Mouse (Mus musculus) thymus, adult 2 months (tissue): Measurements from ENCODE around the gene Tbpl2. TPM values are rescaled to one million over a fixed set of nuclear protein-coding genes. Genes with fewer than 3 reads are reported as not detected.

Source experiments
- DNase-seq: peaks from one replicate; pipeline ENCODE4 v3.0.0; 2021
- H3K27ac ChIP-seq: fragments of 200-500 bp; 2 replicates; pipeline ENCODE4 v1.5.1; 2012; ENCODE audit warnings: low read length, control low read depth; ENCODE audit not compliant: control insufficient read depth, insufficient read depth
- H3K27me3 ChIP-seq: fragments of 200-500 bp; 2 replicates; pipeline ENCODE4 v1.6.1; 2012; ENCODE audit warnings: mild to moderate bottlenecking, low read length, moderate library complexity, mixed read lengths; ENCODE audit not compliant: control insufficient read depth, insufficient read depth
- H3K36me3 ChIP-seq: fragments of 200-500 bp; 2 replicates; pipeline ENCODE4 v1.6.1; 2012; ENCODE audit warnings: mild to moderate bottlenecking, low read length, moderate library complexity; ENCODE audit not compliant: control insufficient read depth, insufficient read depth
- H3K4me1 ChIP-seq: fragments of 200-500 bp; replicated peaks from 2 replicates; pipeline ENCODE4 v1.6.1; 2012; ENCODE audit warnings: low read length; ENCODE audit not compliant: control insufficient read depth, insufficient read depth
- H3K4me3 ChIP-seq: fragments of 200-500 bp; 2 replicates; pipeline ENCODE4 v1.5.1; 2012; ENCODE audit warnings: mild to moderate bottlenecking, low read length, control low read depth, moderate library complexity; ENCODE audit not compliant: control insufficient read depth, insufficient read depth
- CTCF ChIP-seq: fragments of 200-500 bp; IDR thresholded peaks from 2 replicates; pipeline ENCODE4 v1.5.1; 2012; ENCODE audit warnings: mild to moderate bottlenecking, control low read depth, low read length, moderate library complexity, borderline replicate concordance; ENCODE audit not compliant: control insufficient read depth, poor library complexity, insufficient read depth; ENCODE audit errors: extremely low read depth
- POLR2A ChIP-seq: fragments of 200-500 bp; IDR thresholded peaks from 2 replicates; pipeline ENCODE4 v1.6.1; 2012; ENCODE audit warnings: mild to moderate bottlenecking, low read length, control low read depth, moderate library complexity; ENCODE audit not compliant: control insufficient read depth, poor library complexity, insufficient read depth; ENCODE audit errors: extremely low read depth
- WGBS: fragments of 180-500 bp; shearing (Covaris S2); methylation state at CpG from one replicate; pipeline ENCODE4 v1.1.7; 2018; 5-methylcytosine and 5-hydroxymethylcytosine counted together
- polyA plus RNA-seq: library from polyadenylated mRNA; depleted of rRNA; stranded (reverse); fragments of >200 nt; gene quantifications from 2 replicates; pipeline ENCODE4 v1.2.3, GENCODE M21; 2012; rRNA removed

The Tbpl2 gene
- not detected in 2 replicates for polyA plus RNA-seq

DNA sequence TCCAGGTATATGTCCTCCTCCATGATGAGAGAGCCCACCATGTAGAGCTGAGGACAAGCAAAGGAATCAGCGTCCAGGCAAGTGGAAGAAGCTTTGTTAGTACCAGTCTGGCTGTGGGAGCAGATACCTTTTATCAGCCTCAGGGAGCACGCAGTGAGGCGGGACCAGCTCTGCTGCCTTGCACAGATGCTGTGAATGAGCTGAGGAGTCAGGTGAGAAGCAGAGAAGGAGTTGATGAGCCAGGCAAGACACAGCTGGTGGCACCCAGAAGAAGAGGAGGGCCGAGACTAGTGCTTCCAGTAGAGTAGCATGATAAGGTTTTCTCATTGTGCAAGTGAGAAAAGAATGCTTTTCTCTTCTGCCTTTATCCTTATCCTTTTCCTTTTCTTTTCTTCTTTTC is at the start of gene Tbpl2:
Gene Tbpl2 (minus strand): TSS at position 101 of the 400 bp plus-strand sequence.
- Histone ChIP-seq H3K4me3 (no peak within 1 kb of the TSS), H3K27ac (no peak within 1 kb of the TSS), H3K4me1 (no peaks in the 10 kb centered on the region), H3K27me3 (no peaks in the 10 kb centered on the region), H3K36me3 (no peaks in the 10 kb centered on the region)
- TF ChIP-seq CTCF (no peak), POLR2A (no peak)
- 85% methylated on average over 4 of the region's 4 CpGs for WGBS
- DNase-seq: no peak

DNA sequence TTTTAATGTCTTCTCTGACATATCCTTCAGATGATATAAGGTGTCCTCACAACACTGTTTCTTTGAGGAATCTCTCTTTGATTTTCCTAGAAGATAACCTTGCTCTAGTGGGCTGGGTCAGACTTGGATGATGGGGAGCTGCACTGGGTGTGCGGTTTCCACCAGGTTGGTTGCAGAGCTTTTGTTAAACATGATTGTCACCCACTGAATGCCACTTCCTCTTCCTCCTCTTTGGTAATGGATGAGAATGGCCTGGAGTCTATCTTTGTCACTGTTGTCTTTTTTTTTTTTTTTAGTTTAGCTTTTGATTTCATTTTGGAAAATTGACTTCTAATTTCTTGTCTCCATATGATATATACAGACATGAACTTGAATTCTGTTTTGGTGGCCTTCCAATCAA is 38.0 kb upstream of the Tbpl2 start:
- Histone ChIP-seq H3K4me1 (no peaks in the 10 kb centered on the region), H3K36me3 (no peaks in the 10 kb centered on the region), H3K27ac (no peak overlapping the region), H3K27me3 (no peaks in the 10 kb centered on the region), H3K4me3 (no peak overlapping the region)
- WGBS: 59% methylated on average over 1 of the region's 1 CpGs
- DNase-seq: no peak
- TF ChIP-seq CTCF: no peak
- TF ChIP-seq POLR2A: no peak

GRCm38 (mm10) chr2:24109085-24109484 is 12.7 kb upstream of the Tbpl2 start:
- no peaks in the 10 kb centered on the region for H3K4me1 ChIP-seq
- no peak overlapping the region for H3K4me3 ChIP-seq
- no peaks in the 10 kb centered on the region for H3K36me3 ChIP-seq
- DNase-seq: no peak
- no peak overlapping the region for H3K27ac ChIP-seq
- H3K27me3 ChIP-seq: no peaks in the 10 kb centered on the region
- TF ChIP-seq POLR2A (no peak), CTCF (no peak)

GRCm38 (mm10) chr2:24103619-24104289 is 7.4 kb upstream of the Tbpl2 start:
- H3K27me3 ChIP-seq: no peaks in the 10 kb centered on the region
- WGBS: 63% methylated on average over 4 of the region's 4 CpGs
- no peak for TF ChIP-seq CTCF
- TF ChIP-seq POLR2A: no peak
- H3K27ac ChIP-seq: no peak overlapping the region
- no peaks in the 10 kb centered on the region for H3K4me1 ChIP-seq
- no peak overlapping the region for H3K4me3 ChIP-seq
- no peaks in the 10 kb centered on the region for H3K36me3 ChIP-seq
- no peak for DNase-seq

- Histone ChIP-seq H3K27me3 (no peaks in the 10 kb centered on the region), H3K4me1 (no peaks in the 10 kb centered on the region), H3K4me3 (no peak overlapping the region), H3K36me3 (no peaks in the 10 kb centered on the region), H3K27ac (no peak overlapping the region)
- TF ChIP-seq CTCF: no peak
- no peak for TF ChIP-seq POLR2A
- no peak for DNase-seq
- 89% methylated on average over 1 of the region's 1 CpGs for WGBS
Measured at GRCm38 (mm10) chr2:24090921-24091320, 5.5 kb downstream of the Tbpl2 start.

DNA sequence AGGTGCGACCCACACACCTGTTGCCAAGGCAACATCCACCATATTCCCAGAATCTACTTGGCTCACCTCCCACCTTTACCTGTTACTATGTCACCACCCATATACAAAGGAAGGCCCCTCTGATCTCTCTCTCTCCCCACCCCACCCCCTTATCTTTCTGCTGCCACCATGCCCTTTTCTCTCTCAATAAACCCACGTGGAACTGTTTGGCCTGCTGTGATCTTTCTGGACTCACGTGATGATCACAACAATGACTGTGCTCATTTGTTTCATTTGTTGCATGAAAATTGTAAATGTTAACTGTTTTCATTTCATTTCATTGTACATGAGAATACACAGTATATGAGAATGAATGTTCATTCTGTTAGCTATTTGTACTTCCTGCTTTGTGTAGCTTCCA is 45.9 kb downstream of the Tbpl2 start:
- no peaks in the 10 kb centered on the region for H3K27me3 ChIP-seq
- WGBS: 90% methylated on average over 3 of the region's 3 CpGs
- H3K36me3 ChIP-seq: no peaks in the 10 kb centered on the region
- H3K4me3 ChIP-seq: no peak overlapping the region
- no peak for TF ChIP-seq POLR2A
- TF ChIP-seq CTCF: no peak
- DNase-seq: no peak
- H3K27ac ChIP-seq: no peak overlapping the region
- no peaks in the 10 kb centered on the region for H3K4me1 ChIP-seq

GRCm38 (mm10) chr2:24049344-24049990 is 46.9 kb downstream of the Tbpl2 start, which contains the start of gene Hnmt:
Gene Hnmt, minus strand, starts transcription at chr2:24049394.
- no peaks in the 10 kb centered on the region for H3K27me3 ChIP-seq
- H3K4me1 ChIP-seq: no peaks in the 10 kb centered on the region
- WGBS: 50% methylated on average over 7 of the region's 7 CpGs
- H3K36me3 ChIP-seq: no peaks in the 10 kb centered on the region
- no peak within 1 kb of the TSS for H3K27ac ChIP-seq
- TF ChIP-seq POLR2A (no peak), CTCF (no peak)
- no peak within 1 kb of the TSS for H3K4me3 ChIP-seq
- DNase-seq: no peak
